Mouse (Mus musculus) c-Kit-negative CD71-positive TER-119-positive erythroid progenitor cells, embryonic 14.5 days (primary cell): ENCODE results near the gene Cdc27.

ENCODE experiments used
- DNase-seq: peaks from one replicate; pipeline ENCODE4 v3.0.0-alpha.2; 2013; ENCODE audit warnings: low read depth, low spot score

Gene Cdc27

GRCm38 (mm10) chr11:104481971-104482370 lies 68.4 kb downstream of the Cdc27 start:
- no peak for DNase-seq

- DNase-seq = no peak
Measured at GRCm38 (mm10) chr11:104479505-104479904, 70.9 kb downstream of the Cdc27 start.

- DNase-seq = peak; percentile 61
Measured at GRCm38 (mm10) chr11:104469371-104469835, 81.0 kb downstream of the Cdc27 start.

- no peak for DNase-seq
Measured at GRCm38 (mm10) chr11:104468751-104469268, 81.6 kb downstream of the Cdc27 start, which contains the start of gene Kansl1. Kansl1 (minus strand) TSS chr11:104468861.

DNA sequence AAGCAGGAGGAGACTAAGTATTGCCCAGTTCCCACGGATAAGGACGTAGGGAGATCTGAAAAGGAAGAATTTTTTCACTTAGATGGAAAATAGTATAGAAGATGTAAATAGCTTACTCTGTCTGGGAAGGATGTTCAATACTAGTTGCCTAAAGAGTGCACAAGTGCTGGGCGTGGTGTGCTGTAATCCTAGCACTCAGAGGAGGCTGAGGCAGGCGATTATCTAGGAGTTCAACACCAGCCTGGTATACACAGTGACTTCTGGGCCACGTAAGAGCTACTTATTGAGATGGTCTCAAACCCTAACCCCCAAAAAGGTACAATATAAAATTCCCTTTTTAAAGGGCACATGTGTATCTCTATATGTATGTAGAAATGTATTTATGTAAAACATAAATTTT lies 82.7 kb downstream of the Cdc27 start:
- no peak for DNase-seq

DNA sequence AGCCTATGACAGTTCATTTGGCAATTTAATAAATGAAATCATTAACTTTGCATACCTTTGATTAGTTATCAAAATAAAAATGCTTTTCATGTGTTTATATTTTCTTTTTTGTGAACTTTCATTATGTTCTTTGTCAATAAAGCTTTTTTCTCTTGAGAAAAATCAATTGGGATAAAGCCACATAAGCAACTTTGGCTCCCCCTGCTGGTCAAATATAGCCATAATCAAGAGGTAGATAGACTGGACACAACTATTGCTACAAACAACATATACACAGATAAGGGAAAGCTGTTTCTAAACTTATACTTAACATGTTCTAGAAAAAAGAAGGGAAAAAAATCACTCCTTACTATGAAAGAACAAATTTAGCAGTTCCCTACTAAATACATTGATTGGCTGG lies 88.9 kb downstream of the Cdc27 start:
- peak; percentile 76 for DNase-seq

DNA sequence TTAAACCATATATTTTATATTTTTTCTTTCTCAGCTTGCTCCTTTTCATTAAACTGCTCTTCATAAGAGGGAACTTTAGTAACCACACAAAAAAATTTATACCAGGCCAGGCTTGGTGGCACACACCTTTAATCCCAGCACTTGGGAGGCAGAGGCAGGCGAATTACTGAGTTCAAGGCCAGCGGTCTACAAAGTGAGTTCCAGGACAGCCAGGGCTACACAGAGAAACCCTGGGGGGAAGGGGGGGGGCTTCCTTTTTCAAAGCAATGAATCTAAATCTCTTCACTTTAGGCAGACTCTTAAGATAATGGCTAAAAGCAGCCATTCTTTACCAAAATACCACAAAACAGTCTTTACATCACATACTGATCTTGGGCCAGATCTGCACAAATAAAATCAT lies 90.7 kb downstream of the Cdc27 start:
- no peak for DNase-seq

DNA sequence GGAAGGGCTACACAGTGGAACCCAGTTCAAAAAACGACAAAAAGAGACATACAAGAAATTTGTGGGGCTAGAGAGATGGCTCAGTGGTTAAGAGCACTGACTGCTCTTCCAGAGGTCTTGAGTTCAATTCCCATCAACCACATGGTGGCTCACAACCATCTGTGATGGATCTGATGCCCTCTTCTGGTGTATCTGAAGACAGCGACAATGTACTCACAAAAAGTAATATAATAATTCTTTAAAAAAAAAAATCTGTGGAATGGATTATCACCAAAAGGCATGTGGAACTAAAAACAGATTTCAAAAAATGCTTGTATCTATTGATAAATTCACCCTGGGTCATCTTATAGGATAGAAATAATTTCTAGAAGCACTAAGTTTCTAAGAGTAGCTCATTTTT lies 91.9 kb downstream of the Cdc27 start:
- DNase-seq = no peak
